Mouse (Mus musculus) forebrain, embryonic 13.5 days (tissue): ENCODE data around the gene Tns3. TPM values are rescaled to one million over a fixed set of nuclear protein-coding genes. Genes with fewer than 3 reads are reported as not detected.
"Not testable (repeated sequence)": the region's sequence is repeated elsewhere in the genome, so short reads cannot be mapped to it uniquely, and the experiment has no call there.

Experiments
- ATAC-seq: fragments of 200-750 bp; cut with Nextera tagmentation; 2 replicates; pipeline ENCODE4 v1.8.0; 2017
- H3K27ac ChIP-seq: fragments of 300-500 bp; sonication (generic); 2 replicates; pipeline ENCODE4 v1.5.1; 2015; ENCODE audit warnings: inconsistent platforms, mild to moderate bottlenecking, moderate library complexity
- H3K27me3 ChIP-seq: fragments of 300-500 bp; sonication (generic); 2 replicates; pipeline ENCODE4 v1.6.1; 2015; ENCODE audit warnings: mild to moderate bottlenecking, inconsistent platforms
- H3K36me3 ChIP-seq: fragments of 300-500 bp; sonication (generic); 2 replicates; pipeline ENCODE4 v1.6.1; 2015; ENCODE audit warnings: mild to moderate bottlenecking, inconsistent platforms; ENCODE audit not compliant: poor library complexity, severe bottlenecking
- H3K4me1 ChIP-seq: fragments of 300-500 bp; sonication (generic); 2 replicates; pipeline ENCODE4 v1.6.1; 2015; ENCODE audit warnings: inconsistent platforms
- H3K4me2 ChIP-seq: fragments of 300-500 bp; sonication (generic); 2 replicates; pipeline ENCODE4 v1.6.1; 2015; ENCODE audit warnings: inconsistent platforms, mild to moderate bottlenecking, moderate library complexity
- H3K4me3 ChIP-seq: fragments of 300-500 bp; sonication (generic); 2 replicates; pipeline ENCODE4 v1.5.1; 2015; ENCODE audit warnings: mild to moderate bottlenecking, inconsistent platforms
- H3K9ac ChIP-seq: fragments of 300-500 bp; sonication (generic); 2 replicates; pipeline ENCODE4 v1.6.1; 2015; ENCODE audit warnings: mild to moderate bottlenecking, inconsistent platforms
- H3K9me3 ChIP-seq: fragments of 300-500 bp; sonication (generic); replicated peaks from 2 replicates; pipeline ENCODE4 v1.6.1; 2016; ENCODE audit warnings: inconsistent platforms
- WGBS: fragments of 180-500 bp; shearing (Covaris S2); methylation state at CpG from one replicate; pipeline ENCODE4 v1.1.7; 2015; 5-methylcytosine and 5-hydroxymethylcytosine counted together
- polyA plus RNA-seq: library from polyadenylated mRNA; unstranded; fragments of >200 nt; fragmentation: Nextera tagmentation; extraction: Ambion mirVana; gene quantifications from 2 replicates; pipeline ENCODE4 v1.2.1, GENCODE M21; 2015

Gene Tns3
- polyA plus RNA-seq, 1 experiment from 2014 or later, result 6.6 TPM

- WGBS, result 76% methylated on average over 10 of the region's 10 CpGs
- no peak for ATAC-seq
- Histone ChIP-seq H3K4me1 (peaks cover 26% of the 10 kb centered on the region), H3K27ac (no peak overlapping the region), H3K4me3 (no peak overlapping the region), H3K27me3 (no peaks in the 10 kb centered on the region), H3K36me3 (no peaks in the 10 kb centered on the region), H3K9me3 (no peaks in the 10 kb centered on the region), H3K9ac (no peak overlapping the region), H3K4me2 (no peak overlapping the region)
These were observed 38.3 kb downstream of the Tns3 start for GRCm38 (mm10) chr11:8625915-8626604.

- 40% methylated on average over 6 of the region's 6 CpGs for WGBS
- no peak overlapping the region for H3K4me3 ChIP-seq
- no peaks in the 10 kb centered on the region for H3K36me3 ChIP-seq
- no peaks in the 10 kb centered on the region for H3K9me3 ChIP-seq
- H3K27ac ChIP-seq, result no peak overlapping the region
- no peaks in the 10 kb centered on the region for H3K27me3 ChIP-seq
- no peak overlapping the region for H3K9ac ChIP-seq
- ATAC-seq, result no peak
- H3K4me1 ChIP-seq, result peaks cover 26% of the 10 kb centered on the region
- H3K4me2 ChIP-seq, result peak overlapping the region; percentile 99; the same call in 1 of the 2 replicates
These were observed 38.9 kb downstream of the Tns3 start for GRCm38 (mm10) chr11:8625451-8625850.

GRCm38 (mm10) chr11:8624179-8624886 is 40.0 kb downstream of the Tns3 start:
- H3K4me1 ChIP-seq, result peaks cover 26% of the 10 kb centered on the region
- peak overlapping the region; percentile 99 for H3K4me2 ChIP-seq
- no peak overlapping the region for H3K27ac ChIP-seq
- under 1% methylated on average over 74 of the region's 74 CpGs for WGBS
- no peaks in the 10 kb centered on the region for H3K36me3 ChIP-seq
- peak overlapping the region; percentile 79 for H3K9ac ChIP-seq
- peak; percentile 87 for ATAC-seq
- H3K27me3 ChIP-seq, result no peaks in the 10 kb centered on the region
- H3K4me3 ChIP-seq, result peak overlapping the region; percentile 69
- no peaks in the 10 kb centered on the region for H3K9me3 ChIP-seq

GRCm38 (mm10) chr11:8623852-8624178 is 40.5 kb downstream of the Tns3 start:
- Histone ChIP-seq H3K4me1 (peaks cover 26% of the 10 kb centered on the region), H3K9ac (peak overlapping the region; percentile 79), H3K27me3 (no peaks in the 10 kb centered on the region), H3K9me3 (no peaks in the 10 kb centered on the region), H3K36me3 (no peaks in the 10 kb centered on the region), H3K4me2 (peak overlapping the region; percentile 99), H3K27ac (no peak overlapping the region), H3K4me3 (peak overlapping the region; percentile 69)
- WGBS, result 7% methylated on average over 20 of the region's 20 CpGs
- ATAC-seq, result no peak

- 44% methylated on average over 6 of the region's 6 CpGs for WGBS
- no peaks in the 10 kb centered on the region for H3K27me3 ChIP-seq
- no peaks in the 10 kb centered on the region for H3K36me3 ChIP-seq
- no peak overlapping the region for H3K9ac ChIP-seq
- H3K27ac ChIP-seq, result no peak overlapping the region
- no peak overlapping the region for H3K4me2 ChIP-seq
- no peak overlapping the region for H3K4me3 ChIP-seq
- no peak for ATAC-seq
- H3K9me3 ChIP-seq, result no peaks in the 10 kb centered on the region
- H3K4me1 ChIP-seq, result peaks cover 26% of the 10 kb centered on the region
These were observed 41.7 kb downstream of the Tns3 start for GRCm38 (mm10) chr11:8622668-8623067.

- not testable (repeated sequence) for H3K4me2 ChIP-seq, H3K9ac ChIP-seq, H3K36me3 ChIP-seq, H3K27ac ChIP-seq, H3K27me3 ChIP-seq, ATAC-seq, H3K4me1 ChIP-seq, H3K9me3 ChIP-seq, H3K4me3 ChIP-seq
- 96% methylated on average over 6 of the region's 7 CpGs for WGBS
These were observed 45.2 kb downstream of the Tns3 start for GRCm38 (mm10) chr11:8619111-8619510.

GRCm38 (mm10) chr11:8618301-8618700 is 46.0 kb downstream of the Tns3 start:
- Histone ChIP-seq H3K4me2 (no peak overlapping the region), H3K36me3 (no peaks in the 10 kb centered on the region), H3K9ac (no peak overlapping the region), H3K27me3 (no peaks in the 10 kb centered on the region), H3K4me1 (peaks cover 8% of the 10 kb centered on the region; the same call in 1 of the 2 replicates), H3K4me3 (no peak overlapping the region), H3K27ac (no peak overlapping the region), H3K9me3 (no peaks in the 10 kb centered on the region)
- ATAC-seq, result no peak
- WGBS, result 73% methylated on average over 10 of the region's 10 CpGs

- H3K4me1 ChIP-seq, result peaks cover 6% of the 10 kb centered on the region; the same call in 1 of the 2 replicates
- H3K36me3 ChIP-seq, result 0 out of 2 replicates have a peak, but pooled peaks cover 4% of the 10 kb centered on the region
- no peak overlapping the region for H3K27ac ChIP-seq
- no peaks in the 10 kb centered on the region for H3K27me3 ChIP-seq
- H3K4me3 ChIP-seq, result no peak overlapping the region
- ATAC-seq, result no peak
- 84% methylated on average over 12 of the region's 12 CpGs for WGBS
- no peak overlapping the region for H3K9ac ChIP-seq
- H3K4me2 ChIP-seq, result no peak overlapping the region
- no peaks in the 10 kb centered on the region for H3K9me3 ChIP-seq
These were observed 48.9 kb downstream of the Tns3 start for GRCm38 (mm10) chr11:8615436-8615835.

- H3K9ac ChIP-seq, result no peak overlapping the region
- WGBS, result 56% methylated on average over 7 of the region's 7 CpGs
These were observed 53.9 kb downstream of the Tns3 start for GRCm38 (mm10) chr11:8610456-8610855.

GRCm38 (mm10) chr11:8609873-8610272 is 54.5 kb downstream of the Tns3 start:
- 95% methylated on average over 12 of the region's 12 CpGs for WGBS

More at GRCm38 (mm10) chr11:8610456-8610855, 53.9 kb downstream of the Tns3 start:
- Histone ChIP-seq H3K27me3 (no peaks in the 10 kb centered on the region), H3K9me3 (no peaks in the 10 kb centered on the region), H3K4me2 (no peak overlapping the region), H3K4me1 (peaks cover 7% of the 10 kb centered on the region; the same call in 1 of the 2 replicates), H3K4me3 (no peak overlapping the region), H3K36me3 (0 out of 2 replicates have a peak, but pooled peaks cover 4% of the 10 kb centered on the region), H3K27ac (no peak overlapping the region)
- no peak for ATAC-seq

GRCm38 (mm10) chr11:8607123-8607522 is 57.2 kb downstream of the Tns3 start:
- Histone ChIP-seq H3K27me3 (no peaks in the 10 kb centered on the region), H3K4me1 (peaks cover 7% of the 10 kb centered on the region; the same call in 1 of the 2 replicates), H3K9ac (no peak overlapping the region), H3K36me3 (no peaks in the 10 kb centered on the region), H3K9me3 (no peaks in the 10 kb centered on the region), H3K27ac (no peak overlapping the region), H3K4me3 (no peak overlapping the region), H3K4me2 (no peak overlapping the region)
- WGBS, result 97% methylated on average over 1 of the region's 1 CpGs
- no peak for ATAC-seq

More at GRCm38 (mm10) chr11:8609873-8610272, 54.5 kb downstream of the Tns3 start:
- Histone ChIP-seq H3K27me3 (no peaks in the 10 kb centered on the region), H3K9me3 (no peaks in the 10 kb centered on the region), H3K4me2 (no peak overlapping the region), H3K4me3 (no peak overlapping the region), H3K4me1 (peaks cover 7% of the 10 kb centered on the region; the same call in 1 of the 2 replicates), H3K36me3 (0 out of 2 replicates have a peak, but pooled peaks cover 4% of the 10 kb centered on the region), H3K27ac (no peak overlapping the region), H3K9ac (no peak overlapping the region)
- ATAC-seq, result no peak

- Histone ChIP-seq H3K27me3 (no peaks in the 10 kb centered on the region), H3K4me1 (no peaks in the 10 kb centered on the region), H3K4me2 (no peak overlapping the region), H3K27ac (no peak overlapping the region), H3K9ac (no peak overlapping the region), H3K36me3 (no peaks in the 10 kb centered on the region), H3K4me3 (no peak overlapping the region), H3K9me3 (no peaks in the 10 kb centered on the region)
- WGBS, result 90% methylated on average over 10 of the region's 10 CpGs
- ATAC-seq, result no peak
These were observed 59.4 kb downstream of the Tns3 start for GRCm38 (mm10) chr11:8604789-8605569.
